Mouse (Mus musculus) MEL (cell line): ENCODE results near the gene Tmtc1. TPM values are rescaled to one million over a fixed set of nuclear protein-coding genes. Genes with fewer than 3 reads are reported as not detected.

Experiments used
- DNase-seq: peaks from one replicate; pipeline ENCODE4 v3.0.0; 2011; ENCODE audit warnings: low read depth, low spot score
- H3K27ac ChIP-seq: 2 replicates; pipeline ENCODE4 v1.5.1; 2012; ENCODE audit warnings: low read depth, mild to moderate bottlenecking, control low read depth, low read length, moderate library complexity; ENCODE audit not compliant: control insufficient read depth
- H3K27me3 ChIP-seq, 2 experiments: fragments of 150-350 bp in 1 of 2; sonication (generic) in 1 of 2; 2 replicates each; pipeline ENCODE4 v1.6.1; 2012; ENCODE audit warnings: low read length in 2 of 2, mild to moderate bottlenecking in 2 of 2, improper control_type of control experiment in 1 of 2, moderate library complexity in 1 of 2; ENCODE audit not compliant: insufficient read depth in 2 of 2, control insufficient read depth in 1 of 2
- H3K36me3 ChIP-seq, 2 experiments: 2 replicates each; pipeline ENCODE4 v1.6.1; 2012 to 2014; ENCODE audit warnings: low read length in 2 of 2, improper control_type of control experiment in 1 of 2, inconsistent platforms in 1 of 2, mild to moderate bottlenecking in 1 of 2; ENCODE audit not compliant: insufficient read depth in 2 of 2, control insufficient read depth in 1 of 2
- H3K4me1 ChIP-seq, 2 experiments: fragments of 150-350 bp in 1 of 2; sonication (generic) in 1 of 2; 2 replicates each; pipeline ENCODE4 v1.6.1; 2012; ENCODE audit warnings: low read length in 2 of 2, improper control_type of control experiment in 1 of 2, mild to moderate bottlenecking in 1 of 2; ENCODE audit not compliant: insufficient read depth in 2 of 2, control insufficient read depth in 1 of 2
- H3K4me3 ChIP-seq, 2 experiments: fragments of 150-350 bp in 1 of 2; sonication (generic) in 1 of 2; 2 replicates each; pipeline ENCODE4 v1.5.1; 2012; ENCODE audit warnings: low read depth in 2 of 2, low read length in 2 of 2, mild to moderate bottlenecking in 2 of 2, moderate library complexity in 2 of 2, control low read depth in 1 of 2, improper control_type of control experiment in 1 of 2; ENCODE audit not compliant: control insufficient read depth in 1 of 2, insufficient read depth in 1 of 2
- H3K79me2 ChIP-seq: 2 replicates; pipeline ENCODE4 v1.6.1; 2012; ENCODE audit warnings: mild to moderate bottlenecking, low read length, moderate library complexity; ENCODE audit not compliant: control insufficient read depth, poor library complexity, insufficient read depth
- H3K9ac ChIP-seq: 2 replicates; pipeline ENCODE4 v1.6.1; 2012; ENCODE audit warnings: low read depth, mild to moderate bottlenecking, control low read depth, low read length, moderate library complexity; ENCODE audit not compliant: control insufficient read depth, poor library complexity, severe bottlenecking
- H3K9me3 ChIP-seq: fragments of 150-350 bp; sonication (generic); replicated peaks from 2 replicates; pipeline ENCODE4 v1.6.1; 2012; ENCODE audit warnings: mild to moderate bottlenecking, low read length, improper control_type of control experiment, moderate library complexity; ENCODE audit not compliant: insufficient read depth
- BHLHE40 ChIP-seq: IDR thresholded peaks from 2 replicates; pipeline ENCODE4 v1.6.1; 2012; ENCODE audit warnings: low read depth, mild to moderate bottlenecking, inconsistent platforms, low read length, improper control_type of control experiment, borderline replicate concordance
- CHD1 ChIP-seq: IDR thresholded peaks from 2 replicates; pipeline ENCODE4 v1.6.1; 2012; ENCODE audit warnings: low read depth, mild to moderate bottlenecking, inconsistent platforms, low read length, improper control_type of control experiment
- HCFC1 ChIP-seq: IDR thresholded peaks from 2 replicates; pipeline ENCODE4 v1.6.1; 2012; ENCODE audit warnings: low read depth, mild to moderate bottlenecking, inconsistent platforms, low read length, improper control_type of control experiment, moderate library complexity
- MEF2A ChIP-seq: IDR thresholded peaks from 2 replicates; pipeline ENCODE4 v1.6.1; 2014; ENCODE audit warnings: low read depth, mild to moderate bottlenecking, inconsistent platforms, low read length, improper control_type of control experiment; ENCODE audit not compliant: poor library complexity, insufficient replicate concordance, severe bottlenecking; ENCODE audit errors: extremely low read depth
- NRF1 ChIP-seq: IDR thresholded peaks from 2 replicates; pipeline ENCODE4 v1.6.1; 2014; ENCODE audit warnings: low read depth, mild to moderate bottlenecking, inconsistent platforms, low read length, improper control_type of control experiment, moderate library complexity; ENCODE audit not compliant: poor library complexity, insufficient read depth, severe bottlenecking
- POLR2A ChIP-seq, 2 experiments: IDR thresholded peaks; 2 replicates each; pipeline ENCODE4 v1.6.1; 2011 to 2012; ENCODE audit warnings: low read length in 2 of 2, mild to moderate bottlenecking in 2 of 2, control low read depth in 1 of 2, improper control_type of control experiment in 1 of 2, low read depth in 1 of 2, moderate library complexity in 1 of 2; ENCODE audit not compliant: control insufficient read depth in 1 of 2, insufficient read depth in 1 of 2, poor library complexity in 1 of 2
- RAD21 ChIP-seq: IDR thresholded peaks from 2 replicates; pipeline ENCODE4 v1.6.1; 2011; ENCODE audit warnings: mild to moderate bottlenecking, low read depth, low read length, improper control_type of control experiment
- RCOR1 ChIP-seq: IDR thresholded peaks from 2 replicates; pipeline ENCODE4 v1.6.1; 2012; ENCODE audit warnings: low read depth, mild to moderate bottlenecking, inconsistent platforms, low read length, improper control_type of control experiment
- SIN3A ChIP-seq: IDR thresholded peaks from 2 replicates; pipeline ENCODE4 v1.6.1; 2012; ENCODE audit warnings: low read length, improper control_type of control experiment, inconsistent platforms
- TAL1 ChIP-seq: IDR thresholded peaks from 2 replicates; pipeline ENCODE4 v1.6.1; 2012; ENCODE audit warnings: mild to moderate bottlenecking, inconsistent platforms, low read length, moderate library complexity, mixed read lengths
- USF1 ChIP-seq: IDR thresholded peaks from 2 replicates; pipeline ENCODE4 v1.6.1; 2014; ENCODE audit warnings: low read depth, mild to moderate bottlenecking, inconsistent platforms, low read length, improper control_type of control experiment, moderate library complexity
- USF2 ChIP-seq, 2 experiments: IDR thresholded peaks; 2 replicates each; pipeline ENCODE4 v1.6.1; 2011 to 2012; ENCODE audit warnings: improper control_type of control experiment in 2 of 2, low read length in 2 of 2, borderline replicate concordance in 1 of 2, inconsistent platforms in 1 of 2, low read depth in 1 of 2, mild to moderate bottlenecking in 1 of 2; ENCODE audit not compliant: insufficient read depth in 1 of 2
- ZC3H11A ChIP-seq: IDR thresholded peaks from 2 replicates; pipeline ENCODE4 v1.6.1; 2012; ENCODE audit warnings: low read depth, mild to moderate bottlenecking, inconsistent platforms, low read length, improper control_type of control experiment
- ZMIZ1 ChIP-seq: IDR thresholded peaks from 2 replicates; pipeline ENCODE4 v1.6.1; 2012; ENCODE audit warnings: low read depth, mild to moderate bottlenecking, inconsistent platforms, low read length, improper control_type of control experiment, moderate library complexity
- ZNF384 ChIP-seq: IDR thresholded peaks from 2 replicates; pipeline ENCODE4 v1.6.1; 2012; ENCODE audit warnings: low read depth, mild to moderate bottlenecking, inconsistent platforms, low read length, improper control_type of control experiment
- polyA plus RNA-seq, 2 experiments: library from polyadenylated mRNA; stranded (reverse) in 1 of 2; unstranded in 1 of 2; fragments of >175 nt in 1 of 2; fragments of >200 nt in 1 of 2; gene quantifications; 2 replicates each; pipeline versions ENCODE4 v1.2.1 to v1.2.4; 2012; ENCODE audit warnings: low replicate concordance in 2 of 2, low read depth in 1 of 2; ENCODE audit not compliant: insufficient read length in 2 of 2, insufficient read depth in 1 of 2, missing spikeins in 1 of 2
- total RNA-seq: library from RNA; depleted of rRNA; stranded (reverse); fragments of 300-350 nt; gene quantifications from 2 replicates; pipeline ENCODE4 v1.2.3, GENCODE M21; 2012

Gene Tmtc1
- total and polyA plus RNA-seq, 3 experiments: 0.03 TPM; not detected in 2

DNA sequence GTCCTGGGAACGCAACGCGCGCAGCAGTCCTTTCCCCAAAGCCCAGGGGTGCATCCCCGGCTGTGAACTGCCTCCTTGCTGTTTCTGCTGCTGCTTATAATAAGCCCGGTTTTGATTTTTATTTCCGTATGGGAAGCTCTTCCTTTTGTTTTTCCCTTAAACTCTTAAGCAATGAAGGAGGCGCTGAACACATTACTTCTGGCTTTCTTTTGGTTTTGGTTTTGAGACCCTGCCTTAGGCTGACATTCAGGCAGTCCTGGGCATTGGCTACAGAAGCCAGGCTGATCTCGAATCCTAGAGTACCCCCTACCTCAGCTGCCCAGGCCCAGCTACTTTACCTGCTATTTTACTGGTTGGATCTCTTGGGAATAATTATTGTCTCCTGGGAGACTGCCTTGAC is 607 bp upstream of the Tmtc1 start:
- no peak overlapping the region for H3K27ac ChIP-seq
- no peaks in the 10 kb centered on the region for H3K4me1 ChIP-seq
- H3K9ac ChIP-seq: no peak overlapping the region
- H3K9me3 ChIP-seq: no peaks in the 10 kb centered on the region
- H3K4me3 ChIP-seq: no peak overlapping the region
- no peaks in the 10 kb centered on the region for H3K79me2 ChIP-seq
- no peaks in the 10 kb centered on the region for H3K36me3 ChIP-seq
- H3K27me3 ChIP-seq: no peaks in the 10 kb centered on the region
- TF ChIP-seq CHD1: no peak
- no peak for TF ChIP-seq MEF2A
- no peak for DNase-seq

GRCm38 (mm10) chr6:148443291-148443725 is 881 bp downstream of the Tmtc1 start:
- Histone ChIP-seq H3K27me3 (no peaks in the 10 kb centered on the region), H3K79me2 (no peaks in the 10 kb centered on the region), H3K36me3 (no peaks in the 10 kb centered on the region), H3K4me3 (no peak overlapping the region), H3K9ac (no peak overlapping the region), H3K4me1 (no peaks in the 10 kb centered on the region), H3K9me3 (no peaks in the 10 kb centered on the region), H3K27ac (no peak overlapping the region)
- TF ChIP-seq SIN3A (no peak), RAD21 (no peak), BHLHE40 (no peak), HCFC1 (no peak), RCOR1 (no peak), ZMIZ1 (no peak), ZC3H11A (no peak), POLR2A (IDR thresholded peaks at IDR 0.05; ENCODE audit: control insufficient read depth in 1 of 2, insufficient read depth in 1 of 2, low read depth in 1 of 2, low read length in 2 of 2, poor library complexity in 1 of 2) (no peak), USF1 (no peak), CHD1 (no peak), NRF1 (no peak), TAL1 (no peak)
- no peak for DNase-seq

DNA sequence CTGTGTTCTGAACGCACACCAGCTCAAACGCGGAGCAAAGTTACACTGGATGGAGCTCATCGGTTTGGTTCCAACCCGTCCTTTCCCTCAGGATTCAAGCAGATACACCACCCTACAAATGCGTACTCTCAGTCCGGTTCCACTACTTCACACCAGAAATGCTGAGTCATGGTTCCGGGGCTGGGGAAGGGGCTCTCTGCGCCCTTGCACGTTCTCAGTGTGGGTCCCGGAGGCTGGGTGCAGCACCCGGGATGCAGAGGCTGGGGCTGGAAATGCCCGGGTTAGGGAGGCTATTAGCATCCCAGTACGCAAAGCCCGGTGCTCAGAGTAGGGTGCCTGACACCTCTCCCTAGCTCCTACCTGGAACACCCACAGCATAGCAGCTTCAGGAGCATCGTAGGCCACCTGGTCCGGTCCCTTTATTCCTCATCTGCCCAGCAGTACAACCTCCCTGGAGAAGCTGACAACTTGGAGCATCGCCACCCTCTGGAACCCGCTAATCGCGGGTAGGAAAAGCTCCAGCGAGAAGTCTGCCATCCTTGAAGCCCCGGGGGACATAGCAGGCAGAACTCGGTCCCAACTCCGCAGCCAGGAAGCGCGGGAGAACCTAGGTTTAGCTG is 1.4 kb downstream of the Tmtc1 start:
- no peaks in the 10 kb centered on the region for H3K9me3 ChIP-seq
- H3K9ac ChIP-seq: no peak overlapping the region
- H3K79me2 ChIP-seq: no peaks in the 10 kb centered on the region
- no peaks in the 10 kb centered on the region for H3K4me1 ChIP-seq
- TF ChIP-seq USF2 (IDR thresholded peaks at IDR 0.05; ENCODE audit: borderline replicate concordance in 1 of 2, insufficient read depth in 1 of 2, low read depth in 1 of 2, low read length in 2 of 2): no peak
- TF ChIP-seq ZC3H11A: no peak
- TF ChIP-seq ZNF384: no peak
- no peaks in the 10 kb centered on the region for H3K27me3 ChIP-seq
- H3K4me3 ChIP-seq: no peak overlapping the region
- no peak overlapping the region for H3K27ac ChIP-seq
- H3K36me3 ChIP-seq: no peaks in the 10 kb centered on the region
- no peak for DNase-seq
